Mouse (Mus musculus) erythroblast, embryonic 14.5 days (primary cell): ENCODE results near the gene Gm2974. TPM values are rescaled to one million over a fixed set of nuclear protein-coding genes. Genes with fewer than 3 reads are reported as not detected.
"Not testable (repeated sequence)": the region's sequence is repeated elsewhere in the genome, so short reads cannot be mapped to it uniquely, and the experiment has no call there.

ENCODE experiments used
- H3K27me3 ChIP-seq: 2 replicates; pipeline ENCODE4 v1.6.1; 2012; ENCODE audit warnings: inconsistent platforms; ENCODE audit not compliant: control insufficient read depth
- H3K36me3 ChIP-seq: 2 replicates; pipeline ENCODE4 v1.6.1; 2012; ENCODE audit warnings: mild to moderate bottlenecking, inconsistent platforms; ENCODE audit not compliant: control insufficient read depth
- H3K4me1 ChIP-seq: 2 replicates; pipeline ENCODE4 v1.6.1; 2012; ENCODE audit warnings: inconsistent platforms; ENCODE audit not compliant: control insufficient read depth
- H3K4me3 ChIP-seq: replicated peaks from 2 replicates; pipeline ENCODE3; 2012; ENCODE audit warnings: moderate library complexity, mild to moderate bottlenecking, inconsistent platforms
- H3K9me3 ChIP-seq: 2 replicates; pipeline ENCODE4 v1.6.1; 2012; ENCODE audit warnings: low read length, inconsistent platforms, mixed read lengths; ENCODE audit not compliant: control insufficient read depth
- polyA plus RNA-seq: library from polyadenylated mRNA; stranded (reverse); fragments of >175 nt; gene quantifications from 2 replicates; pipeline ENCODE4 v1.2.3, GENCODE M21; 2012

Gm2974 gene
- polyA plus RNA-seq: not detected in 2 replicates

GRCm38 (mm10) chr14:4182491-4183210 lies at the start of gene Gm2974:
Gene Gm2974, plus strand, starts transcription at chr14:4182576.
- not testable (repeated sequence) for H3K4me1 ChIP-seq, H3K4me3 ChIP-seq, H3K36me3 ChIP-seq, H3K27me3 ChIP-seq, H3K9me3 ChIP-seq

GRCm38 (mm10) chr14:4141646-4142045 lies 40.7 kb upstream of the Gm2974 start:
- not testable (repeated sequence) for H3K4me1 ChIP-seq, H3K27me3 ChIP-seq, H3K9me3 ChIP-seq, H3K4me3 ChIP-seq, H3K36me3 ChIP-seq

- H3K27me3 ChIP-seq, H3K9me3 ChIP-seq, H3K4me1 ChIP-seq, H3K4me3 ChIP-seq, H3K36me3 ChIP-seq: not testable (repeated sequence)
Observed at GRCm38 (mm10) chr14:4164730-4165129, 17.6 kb upstream of the Gm2974 start, which contains the start of gene Gm3127. Gene Gm3127, plus strand, starts transcription at chr14:4165030.

- not testable (repeated sequence) for H3K36me3 ChIP-seq, H3K9me3 ChIP-seq, H3K27me3 ChIP-seq, H3K4me3 ChIP-seq, H3K4me1 ChIP-seq
Observed at GRCm38 (mm10) chr14:4182030-4182429, 346 bp upstream of the Gm2974 start.

GRCm38 (mm10) chr14:4183375-4183774 lies 999 bp downstream of the Gm2974 start:
- H3K27me3 ChIP-seq, H3K36me3 ChIP-seq, H3K4me1 ChIP-seq, H3K4me3 ChIP-seq, H3K9me3 ChIP-seq: not testable (repeated sequence)

- H3K4me1 ChIP-seq, H3K9me3 ChIP-seq, H3K36me3 ChIP-seq, H3K4me3 ChIP-seq, H3K27me3 ChIP-seq: not testable (repeated sequence)
Observed at GRCm38 (mm10) chr14:4249331-4249730, 67.0 kb downstream of the Gm2974 start, which contains the start of gene Gm3138. Gene Gm3138, plus strand, starts transcription at chr14:4249631.

Other genes starting within 250 kb of the Gm2974 start
- gene Gm3095, start 219.0 kb upstream of the Gm2974 start, polyA plus RNA-seq: not detected in 2 replicates
- gene Gm3099, start 184.2 kb upstream of the Gm2974 start, polyA plus RNA-seq: not detected in 2 replicates
- gene Gm5796, start 158.6 kb upstream of the Gm2974 start, polyA plus RNA-seq: not detected in 2 replicates
- gene Gm3115, start 98.5 kb upstream of the Gm2974 start, polyA plus RNA-seq: not detected in 2 replicates
- not detected in 2 replicates for gene Gm8108, start 72.0 kb upstream of the Gm2974 start, polyA plus RNA-seq
- gene Gm3127, start 17.5 kb upstream of the Gm2974 start, polyA plus RNA-seq: not detected in 2 replicates
- 0.02 TPM in 2 replicates for gene Gm3138, start 67.1 kb downstream of the Gm2974 start, polyA plus RNA-seq
- gene Gm3149, start 134.7 kb downstream of the Gm2974 start, polyA plus RNA-seq: not detected in 2 replicates
- gene 2610042L04Rik, start 152.2 kb downstream of the Gm2974 start, polyA plus RNA-seq: not detected in 2 replicates
- gene Gm3159, start 214.9 kb downstream of the Gm2974 start, polyA plus RNA-seq: not detected in 2 replicates
- gene Gm3164, start 232.9 kb downstream of the Gm2974 start, polyA plus RNA-seq: not detected in 2 replicates
- not detected in 2 replicates for gene Gm3173, start 248.4 kb downstream of the Gm2974 start, polyA plus RNA-seq